Mouse (Mus musculus): Measurements from ENCODE around the gene Myo6.

The Myo6 gene

DNA sequence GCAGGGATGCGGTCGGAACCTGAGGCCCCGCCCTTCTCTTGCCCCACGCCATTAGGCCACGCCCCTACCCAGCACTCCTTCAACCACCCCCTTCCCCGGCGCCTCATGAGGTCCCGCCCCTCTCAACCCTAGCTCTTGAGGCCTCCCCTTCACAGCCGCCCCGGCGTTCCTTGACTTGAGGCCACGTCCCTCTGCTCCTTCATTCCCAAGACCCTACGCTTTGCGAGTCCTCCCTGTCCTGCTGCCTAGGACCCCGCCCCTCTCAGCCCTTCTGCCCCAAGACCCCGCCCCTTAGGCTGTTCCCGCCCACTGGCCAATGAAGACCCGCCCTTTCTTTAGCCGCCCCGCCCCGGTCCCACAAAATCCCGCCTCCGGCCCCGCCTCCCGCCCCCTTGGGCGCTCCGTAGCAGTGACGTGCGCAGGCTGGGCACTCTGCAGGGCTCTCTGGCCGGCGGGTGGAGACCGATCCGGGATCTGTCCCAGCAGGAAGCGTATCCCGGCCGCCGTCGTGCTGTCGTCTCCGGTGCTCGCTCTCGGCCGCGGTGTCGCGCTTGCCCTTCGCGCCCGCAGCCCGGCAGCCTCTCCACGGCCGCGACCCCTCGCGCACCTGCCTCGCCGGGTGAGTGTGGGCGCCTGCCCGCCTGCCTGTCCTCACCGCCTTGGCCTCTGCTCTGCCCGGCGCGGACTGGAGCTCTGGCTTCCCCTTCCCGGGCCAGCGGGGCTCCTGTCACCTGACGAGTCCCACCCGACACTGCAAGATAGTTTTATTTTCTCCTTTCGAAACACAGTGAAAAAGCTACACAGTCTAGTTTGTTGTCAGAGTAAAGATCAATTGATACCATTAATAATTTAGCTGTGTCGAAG lies at the start of gene Myo6:
TSS of gene Myo6 (plus strand) at position 421 of the 864 bp plus-strand sequence.
- DNase-seq (ENCODE audit: low spot score in 2 of 2) = peak; percentile 91 to 93

DNA sequence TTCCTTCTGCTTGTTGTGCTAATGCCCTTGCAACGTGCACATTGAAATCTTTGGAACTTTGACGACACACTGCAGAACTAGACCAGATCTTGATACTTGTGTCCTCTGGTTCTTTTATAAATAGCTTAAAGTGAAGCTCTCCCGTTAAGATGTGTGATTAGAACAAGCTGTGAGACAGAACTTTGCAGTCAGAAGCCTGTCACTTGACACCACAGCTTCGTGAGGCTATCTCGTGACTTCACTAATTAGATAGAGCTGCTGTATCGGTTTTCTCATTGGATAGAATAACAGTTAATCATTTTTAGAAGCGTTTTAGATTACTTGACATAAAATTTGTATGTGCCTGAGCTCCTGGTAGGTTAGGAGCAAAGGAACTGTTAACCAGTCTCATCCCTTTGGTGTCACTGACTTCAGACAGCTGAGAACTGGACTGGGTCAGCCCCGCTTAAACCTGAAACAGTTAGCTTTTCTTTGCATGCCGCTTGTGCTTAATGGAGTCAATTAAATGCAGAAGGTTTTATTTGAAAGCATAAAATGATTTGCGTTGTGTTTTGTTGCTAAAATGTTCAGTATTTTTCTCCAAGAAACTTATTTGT lies 18.7 kb upstream of the Myo6 start:
- DNase-seq (ENCODE audit: low spot score in 2 of 2) = no peak

DNA sequence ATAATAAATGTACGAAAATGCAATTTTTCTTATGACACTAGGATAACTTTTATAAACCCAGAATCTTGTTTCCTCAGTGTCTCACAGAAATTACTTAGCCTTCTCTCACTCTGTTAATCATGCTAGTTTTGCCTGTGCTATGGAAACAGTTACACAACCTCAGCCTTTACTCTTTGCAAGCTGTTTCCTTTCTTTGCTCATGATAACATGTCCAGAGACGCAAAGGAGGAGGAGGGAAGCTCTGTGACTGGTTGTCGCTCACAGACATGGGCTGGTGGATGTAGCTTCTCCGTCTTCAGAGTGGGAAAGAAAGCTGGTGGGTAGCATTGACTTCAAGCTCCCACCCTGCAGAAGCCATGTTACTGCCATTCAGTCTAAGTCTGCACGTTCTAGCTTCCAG lies 15.2 kb upstream of the Myo6 start:
- no peak for DNase-seq (ENCODE audit: low spot score in 2 of 2)

DNA sequence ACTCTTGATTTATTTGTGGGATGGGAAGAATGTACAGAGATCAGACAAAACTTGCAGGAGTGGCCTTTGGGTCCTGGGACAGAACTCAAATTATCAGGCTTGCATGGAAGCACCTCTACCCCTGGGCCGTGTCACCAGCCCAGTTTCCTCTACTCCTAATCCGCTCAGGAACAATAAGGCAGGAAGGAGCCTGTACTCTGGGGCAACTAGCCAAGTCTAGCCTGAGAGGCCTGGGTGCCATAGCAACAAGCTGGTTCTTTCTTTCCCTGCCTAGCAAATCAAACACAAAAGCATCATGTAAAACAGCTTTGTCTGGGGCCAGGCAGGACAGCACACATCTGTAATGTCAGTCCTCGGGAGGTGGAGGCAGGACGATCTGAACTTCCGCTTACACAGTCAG lies 9.6 kb upstream of the Myo6 start:
- peak; percentile 33 to 68 for DNase-seq (ENCODE audit: low spot score in 2 of 2)

GRCm38 (mm10) chr9:80156780-80157179 lies 8.1 kb upstream of the Myo6 start:
- no peak for DNase-seq (ENCODE audit: low spot score in 2 of 2)

- no peak for DNase-seq (ENCODE audit: low spot score in 2 of 2)
Observed at GRCm38 (mm10) chr9:80157840-80158465, 6.9 kb upstream of the Myo6 start.

DNA sequence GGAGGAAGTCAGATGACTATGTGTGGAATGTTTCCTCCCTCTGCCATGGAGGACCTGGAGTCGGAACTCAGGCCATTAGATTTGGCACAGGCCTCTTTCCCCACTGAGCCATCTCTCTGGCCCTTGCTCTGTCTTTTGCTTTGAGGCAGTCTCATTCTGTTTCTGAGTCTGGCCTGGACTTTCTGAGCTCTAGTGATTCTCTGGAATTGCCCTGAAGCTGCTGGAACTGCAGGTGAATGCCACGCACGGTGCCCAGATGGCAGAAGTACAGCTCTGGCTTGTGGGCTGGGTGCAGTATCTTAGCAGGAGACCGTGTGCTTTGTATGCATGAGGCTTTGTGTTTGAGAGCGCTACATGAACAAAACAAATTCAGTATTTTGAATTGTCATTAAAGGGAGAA lies 5.9 kb upstream of the Myo6 start:
- DNase-seq (ENCODE audit: low spot score in 2 of 2) = no peak

DNA sequence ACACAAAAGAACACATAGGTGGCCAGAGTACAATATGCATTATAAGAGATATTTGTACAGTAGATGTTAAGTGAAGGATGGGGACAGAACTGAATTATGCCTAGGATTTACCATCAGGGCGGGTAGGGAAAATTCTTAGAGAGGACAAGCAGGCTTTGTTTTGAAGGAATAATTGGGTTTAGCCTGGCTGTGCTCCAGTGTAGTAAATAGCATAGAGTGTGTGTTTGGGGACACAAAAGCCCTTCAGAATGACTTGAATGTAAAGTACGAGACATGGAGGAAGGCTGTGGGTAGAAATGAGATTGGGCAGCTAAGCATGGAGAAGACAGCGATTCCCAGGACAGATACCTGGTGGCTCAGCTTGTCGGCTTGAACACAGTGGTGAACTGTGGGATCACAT lies 3.4 kb upstream of the Myo6 start:
- DNase-seq (ENCODE audit: low spot score in 2 of 2) = no peak

- no peak for DNase-seq (ENCODE audit: low spot score in 2 of 2)
Observed at GRCm38 (mm10) chr9:80163126-80163723, 1.6 kb upstream of the Myo6 start.

- peak in 1 of 2 experiments; percentile 24 for DNase-seq (ENCODE audit: low spot score in 2 of 2)
Observed at GRCm38 (mm10) chr9:80164191-80164590, 640 bp upstream of the Myo6 start.

DNA sequence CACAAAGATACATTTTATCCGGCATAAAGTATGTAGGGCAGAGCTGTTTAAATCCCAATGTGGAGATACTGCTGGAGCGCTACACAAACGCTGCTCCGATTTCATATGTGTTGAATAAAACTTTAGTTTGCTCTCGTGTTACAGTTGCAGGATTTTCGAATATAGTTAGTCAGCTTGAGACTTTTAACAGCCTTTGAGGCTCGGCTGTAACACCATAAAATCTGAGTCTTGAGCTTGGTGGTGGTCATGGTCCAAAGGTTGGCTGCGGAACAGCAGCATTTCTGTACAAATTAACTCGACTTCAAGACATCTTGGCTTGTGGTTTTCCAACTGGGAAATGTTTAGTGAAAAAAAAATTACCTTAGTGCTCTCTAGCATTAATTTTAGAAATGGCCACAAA lies 859 bp downstream of the Myo6 start:
- no peak for DNase-seq (ENCODE audit: low spot score in 2 of 2)

GRCm38 (mm10) chr9:80166425-80166824 lies 1.6 kb downstream of the Myo6 start:
- no peak for DNase-seq (ENCODE audit: low spot score in 2 of 2)

GRCm38 (mm10) chr9:80167089-80167488 lies 2.3 kb downstream of the Myo6 start:
- no peak for DNase-seq (ENCODE audit: low spot score in 2 of 2)

DNA sequence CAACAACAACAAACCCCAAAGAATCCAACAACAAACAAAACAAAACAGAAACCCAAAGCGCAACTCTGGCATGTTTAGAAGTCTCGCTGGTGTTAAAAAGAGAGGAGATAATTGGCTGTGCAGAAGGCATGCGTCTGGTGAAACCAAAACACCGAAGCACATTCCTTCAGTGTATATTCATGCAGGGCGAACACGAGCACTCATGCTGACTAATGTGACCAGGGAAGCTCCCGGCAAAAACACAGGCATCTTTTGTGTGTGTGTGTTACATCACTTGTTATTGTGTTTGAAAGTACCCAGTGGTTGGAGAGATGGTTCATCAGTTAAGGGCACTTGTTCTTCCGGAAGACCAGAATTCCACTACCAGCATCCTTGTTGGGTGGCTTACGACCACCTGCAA lies 4.7 kb downstream of the Myo6 start:
- no peak for DNase-seq (ENCODE audit: low spot score in 2 of 2)

DNA sequence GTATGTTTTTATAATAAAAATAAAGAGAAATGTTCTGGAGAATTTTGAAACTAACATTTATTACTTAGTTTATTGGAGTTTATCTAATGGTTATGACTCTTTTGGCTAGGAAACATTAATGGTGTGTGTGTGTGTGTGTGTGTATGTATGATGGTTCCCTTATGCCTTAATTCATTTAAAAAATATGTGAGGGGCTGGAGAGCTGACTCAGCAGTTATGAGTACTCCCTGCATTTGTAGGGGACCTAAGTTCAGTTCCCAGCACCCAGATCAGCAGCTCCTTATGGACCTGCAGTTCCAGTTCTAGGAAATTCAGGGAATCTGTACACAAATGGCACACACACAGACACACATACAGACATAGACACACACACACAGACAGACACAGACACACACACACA lies 6.4 kb downstream of the Myo6 start:
- no peak for DNase-seq (ENCODE audit: low spot score in 2 of 2)

- DNase-seq (ENCODE audit: low spot score in 2 of 2) = no peak
Observed at GRCm38 (mm10) chr9:80172396-80173222, 7.8 kb downstream of the Myo6 start.

GRCm38 (mm10) chr9:80173629-80174028 lies 8.8 kb downstream of the Myo6 start:
- DNase-seq (ENCODE audit: low spot score in 2 of 2) = peak in 1 of 2 experiments; percentile 30

GRCm38 (mm10) chr9:80176696-80177478 lies 12.1 kb downstream of the Myo6 start:
- no peak for DNase-seq (ENCODE audit: low spot score in 2 of 2)

DNA sequence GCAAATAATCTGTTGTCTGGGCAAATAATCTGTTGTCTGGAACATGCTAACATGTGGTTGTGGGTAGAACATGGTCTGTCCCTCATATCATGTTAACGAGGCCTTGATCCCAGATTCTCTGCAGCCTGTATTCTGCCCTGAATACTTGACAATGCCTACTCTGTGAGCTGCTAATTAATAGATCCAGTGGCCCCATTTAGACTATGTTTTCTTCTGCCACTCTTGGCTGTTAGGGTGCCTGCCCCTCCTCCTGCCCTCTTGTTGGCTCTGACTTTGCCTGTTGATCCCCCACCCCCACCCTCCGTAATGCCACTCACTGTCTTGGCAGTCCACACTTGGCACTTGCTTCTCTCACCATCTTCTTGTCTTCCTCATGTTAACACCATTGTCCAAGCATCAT lies 13.8 kb downstream of the Myo6 start:
- DNase-seq (ENCODE audit: low spot score in 2 of 2) = no peak

GRCm38 (mm10) chr9:80179688-80180087 lies 14.9 kb downstream of the Myo6 start:
- no peak for DNase-seq (ENCODE audit: low spot score in 2 of 2)

DNA sequence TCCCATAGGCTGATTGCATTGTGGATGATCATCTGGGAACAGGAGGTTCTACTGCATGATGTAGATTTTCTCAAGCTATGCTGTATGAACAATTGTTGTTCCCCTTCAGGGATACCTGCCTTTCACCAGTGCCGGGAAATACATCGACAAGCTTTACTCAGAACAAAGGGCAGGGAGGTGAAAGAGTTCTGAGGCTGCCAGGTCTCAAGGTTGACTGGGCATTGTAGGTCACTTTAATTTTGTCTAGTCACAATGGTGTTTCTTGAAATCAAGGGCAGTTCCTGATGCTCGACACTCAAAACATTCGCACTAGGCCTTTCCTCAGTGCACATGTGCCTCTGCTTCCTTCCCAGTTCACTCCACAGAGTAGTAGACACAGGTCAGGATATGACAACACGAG lies 15.9 kb downstream of the Myo6 start:
- DNase-seq (ENCODE audit: low spot score in 2 of 2) = no peak
